Mouse (Mus musculus): ENCODE results near the gene Ccr8.
"Not testable (repeated sequence)": the region's sequence is repeated elsewhere in the genome, so short reads cannot be mapped to it uniquely, and the experiment has no call there.

Gene Ccr8

GRCm38 (mm10) chr9:120091086-120091485, 828 bp upstream of the Ccr8 start:
- no peak for DNase-seq (ENCODE audit: low spot score)

DNA sequence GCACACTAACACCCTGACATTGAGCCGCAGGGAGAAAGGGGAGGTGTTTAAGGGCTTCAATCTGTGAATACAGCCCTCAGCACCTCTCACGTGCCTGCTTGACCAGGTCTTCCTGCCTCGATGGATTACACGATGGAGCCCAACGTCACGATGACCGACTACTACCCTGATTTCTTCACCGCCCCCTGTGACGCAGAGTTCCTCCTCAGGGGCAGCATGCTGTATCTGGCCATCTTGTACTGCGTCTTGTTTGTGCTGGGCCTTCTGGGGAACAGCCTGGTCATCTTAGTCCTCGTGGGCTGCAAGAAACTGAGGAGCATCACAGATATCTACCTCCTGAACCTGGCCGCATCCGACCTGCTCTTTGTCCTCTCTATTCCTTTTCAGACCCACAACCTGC, 1.8 kb downstream of the Ccr8 start:
- DNase-seq (ENCODE audit: low spot score), result no peak

GRCm38 (mm10) chr9:120095886-120096285, 4.0 kb downstream of the Ccr8 start:
- no peak for DNase-seq (ENCODE audit: low spot score)

DNA sequence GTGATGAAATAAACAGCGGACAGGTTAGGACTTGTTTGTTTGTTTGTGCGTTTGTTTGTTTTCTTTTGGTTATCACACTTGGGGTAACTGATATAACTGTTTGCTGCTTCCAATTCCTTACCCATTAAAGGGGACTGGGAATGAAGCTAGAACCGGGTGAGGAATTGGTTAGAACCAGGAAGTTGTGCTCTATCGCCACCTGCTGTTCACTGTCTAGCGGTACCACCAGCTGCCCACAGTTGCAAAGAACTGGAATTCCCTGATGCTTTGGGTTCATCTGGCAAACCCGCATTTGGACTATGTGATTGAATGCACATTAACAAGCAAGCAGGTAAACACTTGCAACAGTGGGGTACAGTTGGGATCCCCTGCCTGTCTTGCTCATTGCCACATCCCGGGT, 6.8 kb downstream of the Ccr8 start:
- peak; percentile 74 for DNase-seq (ENCODE audit: low spot score)

DNA sequence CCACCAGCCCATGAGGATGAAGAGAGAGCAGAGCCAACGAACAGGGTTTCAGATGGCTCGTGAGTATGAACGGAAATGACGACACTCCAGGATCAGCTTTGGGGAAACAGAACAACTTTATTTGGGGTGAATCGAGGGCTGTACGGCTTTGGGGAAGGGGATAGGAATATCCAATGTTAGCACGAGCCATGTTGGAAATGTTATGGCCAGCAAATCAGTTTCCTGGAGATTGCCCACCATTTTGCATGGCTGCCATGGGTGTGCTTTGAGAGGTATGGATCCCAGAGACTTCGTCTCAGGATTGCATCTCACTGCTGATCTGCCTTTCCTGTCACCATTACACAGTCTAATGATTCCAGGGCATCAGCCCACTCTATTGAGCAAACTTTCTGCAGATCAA, 7.4 kb downstream of the Ccr8 start:
- DNase-seq (ENCODE audit: low spot score), result no peak

GRCm38 (mm10) chr9:120101165-120101564, 9.3 kb downstream of the Ccr8 start:
- no peak for DNase-seq (ENCODE audit: low spot score)

- DNase-seq (ENCODE audit: low spot score), result not testable (repeated sequence)
Measured at GRCm38 (mm10) chr9:120108953-120109352, 17.0 kb downstream of the Ccr8 start.

DNA sequence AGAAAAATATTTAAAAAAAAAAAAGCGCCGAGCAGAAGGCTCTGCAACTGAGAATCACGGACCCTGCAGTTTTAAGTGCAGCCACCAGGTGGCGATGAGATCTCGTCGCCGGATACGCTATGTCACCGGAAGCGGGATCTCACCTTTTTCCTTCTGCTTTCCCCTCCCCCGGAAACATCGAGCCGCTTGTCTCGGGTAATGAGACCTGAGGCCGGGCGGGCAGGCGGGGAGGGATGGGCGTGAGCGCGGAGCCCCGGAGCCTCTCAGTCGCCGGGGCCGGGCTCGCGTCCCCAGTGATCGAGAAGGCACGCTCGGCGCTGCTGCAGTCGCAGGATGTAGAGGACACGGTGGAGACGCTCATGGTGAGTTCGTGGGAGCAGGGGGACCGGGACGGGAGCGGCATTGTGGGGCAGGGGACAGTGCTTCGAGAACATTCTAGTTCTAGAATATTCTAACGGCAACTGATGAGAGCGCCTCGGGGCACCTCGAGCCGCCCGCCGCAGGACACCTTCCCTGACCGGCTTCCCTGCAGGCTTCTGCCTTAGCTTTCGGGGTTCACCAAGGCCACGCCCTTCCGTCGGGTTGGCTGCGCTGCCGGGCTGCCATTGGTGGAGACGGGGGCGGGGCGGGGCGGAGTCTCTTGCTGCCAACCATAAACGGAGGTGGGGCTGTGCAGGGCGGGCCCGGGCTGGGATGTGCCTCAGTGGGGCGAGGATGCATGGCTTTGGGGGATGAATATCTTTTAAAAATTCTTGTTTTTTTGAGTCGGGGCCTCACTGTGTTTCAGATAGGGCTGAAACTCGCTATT, 18.5 kb downstream of the Ccr8 start, which contains the start of gene Slc25a38:
TSS of gene Slc25a38 (plus strand) at position 164 of the 808 bp plus-strand sequence.
- peak; percentile 93 for DNase-seq (ENCODE audit: low spot score)

DNA sequence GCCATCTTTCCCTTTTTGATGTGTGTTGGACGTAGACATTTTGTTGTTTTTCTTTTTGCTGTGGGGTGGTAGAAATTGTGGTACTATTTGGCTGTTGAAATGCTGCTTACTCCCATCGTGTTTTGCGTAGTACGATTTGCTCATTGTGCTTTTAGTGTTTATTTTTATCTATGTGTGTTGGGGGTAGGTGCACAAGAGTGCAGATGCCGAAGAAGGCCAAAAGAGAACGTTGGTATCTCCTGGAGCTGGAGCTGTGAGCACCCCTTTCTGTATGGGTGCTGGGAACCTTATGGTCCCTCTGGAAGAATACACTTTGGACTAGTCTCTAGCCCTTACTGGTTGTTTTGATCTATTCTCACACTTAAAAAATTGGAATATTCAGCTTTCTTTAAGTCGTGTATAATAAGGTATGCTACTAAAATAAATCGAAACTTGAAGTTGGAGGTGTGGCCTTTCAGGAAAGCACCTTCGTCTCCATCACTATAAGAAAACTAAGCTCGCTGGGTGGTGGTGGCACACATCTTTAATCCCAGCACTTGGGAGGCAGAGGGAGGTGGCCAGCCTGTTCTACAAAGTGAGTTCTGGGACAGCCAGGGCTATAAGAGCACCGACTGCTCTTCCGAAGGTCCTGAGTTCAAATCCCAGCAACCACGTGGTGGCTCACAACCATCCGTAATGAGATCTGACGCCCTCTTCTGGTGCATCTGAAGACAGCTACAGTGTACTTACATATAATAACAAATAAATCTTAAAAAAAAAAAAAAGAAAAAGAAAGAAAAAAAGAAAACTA, 19.4 kb downstream of the Ccr8 start:
- DNase-seq (ENCODE audit: low spot score), result no peak

GRCm38 (mm10) chr9:120112472-120112871, 20.6 kb downstream of the Ccr8 start:
- DNase-seq (ENCODE audit: low spot score), result no peak

GRCm38 (mm10) chr9:120113456-120113855, 21.5 kb downstream of the Ccr8 start:
- no peak for DNase-seq (ENCODE audit: low spot score)

- no peak for DNase-seq (ENCODE audit: low spot score)
Measured at GRCm38 (mm10) chr9:120114051-120114788, 22.3 kb downstream of the Ccr8 start.

- no peak for DNase-seq (ENCODE audit: low spot score)
Measured at GRCm38 (mm10) chr9:120114789-120115151, 22.9 kb downstream of the Ccr8 start.

GRCm38 (mm10) chr9:120115580-120115979, 23.7 kb downstream of the Ccr8 start:
- DNase-seq (ENCODE audit: low spot score), result no peak

- no peak for DNase-seq (ENCODE audit: low spot score)
Measured at GRCm38 (mm10) chr9:120116184-120116624, 24.3 kb downstream of the Ccr8 start.

DNA sequence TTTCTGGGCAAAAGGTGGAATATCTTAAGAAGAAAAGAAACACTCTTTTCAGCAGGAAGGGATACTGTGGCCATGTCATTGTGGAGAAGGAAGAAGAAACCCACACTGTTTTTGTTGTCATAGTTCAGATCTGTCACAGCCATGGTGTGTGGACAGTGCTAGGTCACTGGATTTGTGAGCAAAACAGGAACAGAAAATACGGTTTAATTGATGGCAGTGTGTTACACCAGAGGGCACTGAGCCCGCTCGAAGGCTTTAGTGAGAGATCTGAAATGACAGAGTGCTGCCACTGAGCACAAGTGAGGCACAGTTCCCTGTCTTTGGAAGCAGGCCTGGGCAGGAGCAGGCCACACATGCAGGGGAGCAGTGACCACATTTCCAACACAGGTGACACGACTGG, 26.3 kb downstream of the Ccr8 start:
- DNase-seq (ENCODE audit: low spot score), result no peak

DNA sequence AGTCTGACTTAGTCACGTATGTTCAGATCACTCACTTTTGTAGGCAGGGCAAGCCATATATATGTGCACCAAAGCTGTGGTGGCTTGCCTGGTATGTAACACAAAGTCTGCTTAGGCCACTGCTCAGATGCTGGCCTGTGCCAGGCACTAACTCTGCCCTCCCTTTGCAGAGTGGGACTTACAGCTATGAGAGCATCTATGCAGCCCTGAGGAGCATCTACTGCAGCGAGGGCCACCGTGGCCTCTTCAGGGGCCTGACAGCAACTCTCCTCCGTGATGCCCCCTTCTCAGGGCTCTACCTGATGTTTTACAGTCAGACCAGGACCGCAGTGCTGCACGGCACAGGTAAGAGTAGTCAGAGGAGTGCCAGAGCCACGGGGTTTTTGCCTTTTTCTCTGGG, 28.6 kb downstream of the Ccr8 start:
- DNase-seq (ENCODE audit: low spot score), result no peak

GRCm38 (mm10) chr9:120126868-120127267, 35.0 kb downstream of the Ccr8 start:
- no peak for DNase-seq (ENCODE audit: low spot score)

DNA sequence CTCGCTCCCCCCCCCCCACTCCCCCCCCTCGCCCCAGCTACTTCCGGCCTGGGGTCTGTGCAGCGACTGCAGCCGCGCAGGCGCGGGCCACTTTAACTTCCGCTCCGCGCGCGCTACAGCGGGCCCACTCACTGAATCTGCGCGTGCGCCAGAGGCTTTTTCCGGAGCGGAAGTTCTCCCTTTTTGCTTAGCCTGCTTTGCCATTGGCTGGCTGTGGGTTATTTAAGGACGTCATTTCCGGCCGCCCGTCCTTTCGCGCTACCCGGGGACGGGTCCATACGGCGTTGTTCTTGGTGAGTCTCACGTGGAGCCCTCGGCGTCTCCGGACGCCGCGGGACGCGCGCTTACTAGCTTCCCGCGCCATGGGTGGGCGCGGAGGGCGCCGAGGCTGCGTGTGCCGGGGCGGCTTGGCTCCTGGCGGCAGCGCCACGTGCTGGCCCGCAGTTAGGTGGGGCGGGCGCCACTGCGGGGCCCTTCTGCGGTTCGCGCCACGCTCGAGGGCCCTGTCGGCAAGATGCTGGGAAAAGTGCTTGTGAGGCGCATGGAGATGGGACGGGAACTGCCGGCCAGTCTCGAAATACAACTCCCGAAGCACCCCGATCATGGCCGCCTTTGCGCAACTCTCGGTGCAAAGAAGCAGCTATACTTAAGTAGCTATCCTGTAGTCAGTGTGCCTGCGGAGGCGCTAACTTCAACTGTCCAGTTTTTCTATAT, 35.8 kb downstream of the Ccr8 start, which contains the start of gene Rpsa:
TSS of gene Rpsa (plus strand) at position 152 of the 714 bp plus-strand sequence.
- peak; percentile 98 for DNase-seq (ENCODE audit: low spot score)

- DNase-seq (ENCODE audit: low spot score), result no peak
Measured at GRCm38 (mm10) chr9:120129276-120129675, 37.4 kb downstream of the Ccr8 start.

DNA sequence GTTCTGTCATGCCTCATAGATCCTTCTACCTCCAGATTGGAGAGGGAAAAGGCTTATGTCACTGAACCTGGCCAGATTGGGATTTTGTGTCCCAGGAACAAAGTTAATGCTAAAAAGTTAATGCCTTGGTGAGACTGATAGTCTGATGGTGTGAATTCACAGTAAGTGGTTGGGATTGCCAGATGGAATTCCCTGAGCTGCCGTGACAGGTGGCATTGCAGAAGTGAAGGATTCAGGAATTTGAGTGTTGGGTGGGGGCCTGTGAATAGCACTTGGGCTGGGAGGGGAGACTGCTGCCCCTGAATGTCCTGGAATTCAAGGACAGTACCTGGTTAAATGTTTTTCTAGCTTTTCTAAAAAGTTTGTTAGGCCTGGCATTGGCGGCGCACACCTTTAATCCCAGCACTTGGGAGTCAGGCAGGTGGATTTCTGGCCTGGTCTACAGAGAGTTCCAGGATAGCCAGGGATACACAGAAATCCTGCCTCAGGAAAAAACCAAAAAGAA, 39.9 kb downstream of the Ccr8 start:
- no peak for DNase-seq (ENCODE audit: low spot score)
